Mouse (Mus musculus) kidney, adult 9 months (tissue): ENCODE data around the gene Tril.

Experiments
- DNase-seq: peaks from one replicate; pipeline ENCODE4 v3.0.0; 2022

Gene Tril

DNA sequence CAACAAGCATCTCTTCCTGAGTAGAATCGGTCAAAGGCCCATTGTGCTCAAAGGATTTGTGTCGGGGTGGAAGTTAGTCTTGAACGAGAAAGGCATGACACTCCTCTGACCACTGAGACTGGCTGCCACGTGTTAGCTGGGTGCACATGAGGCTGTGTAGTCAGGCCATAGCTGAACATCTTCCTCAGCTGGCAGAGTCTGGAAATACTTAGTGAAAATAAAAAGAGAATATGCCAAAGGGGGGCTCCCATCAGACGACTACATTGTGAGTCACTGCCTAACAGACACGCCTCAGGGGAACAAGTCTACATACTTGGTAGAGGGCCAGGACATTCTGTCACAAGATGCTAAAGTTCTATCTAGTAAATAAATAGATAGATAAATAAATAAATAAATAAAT lies 16.5 kb downstream of the Tril start:
- DNase-seq = no peak

DNA sequence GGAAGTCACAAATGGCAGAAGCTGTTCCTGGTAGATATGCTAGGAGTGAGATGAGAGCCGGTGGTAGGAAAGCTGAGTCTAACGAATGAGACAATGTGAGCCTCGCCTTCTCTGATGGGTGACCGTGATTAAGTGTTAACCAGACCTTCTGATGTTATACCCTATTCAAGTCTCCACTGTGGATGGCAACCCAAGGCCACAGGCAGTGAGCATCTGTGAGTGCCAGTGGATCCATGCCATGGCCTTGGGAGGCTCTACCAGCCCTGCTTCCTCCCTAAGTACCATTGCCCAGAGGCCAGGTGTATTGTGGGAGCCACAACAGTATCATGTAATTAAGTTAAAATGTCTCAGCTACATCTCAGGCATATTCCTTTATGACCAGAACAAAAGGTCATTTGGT lies 17.1 kb downstream of the Tril start:
- DNase-seq = no peak

DNA sequence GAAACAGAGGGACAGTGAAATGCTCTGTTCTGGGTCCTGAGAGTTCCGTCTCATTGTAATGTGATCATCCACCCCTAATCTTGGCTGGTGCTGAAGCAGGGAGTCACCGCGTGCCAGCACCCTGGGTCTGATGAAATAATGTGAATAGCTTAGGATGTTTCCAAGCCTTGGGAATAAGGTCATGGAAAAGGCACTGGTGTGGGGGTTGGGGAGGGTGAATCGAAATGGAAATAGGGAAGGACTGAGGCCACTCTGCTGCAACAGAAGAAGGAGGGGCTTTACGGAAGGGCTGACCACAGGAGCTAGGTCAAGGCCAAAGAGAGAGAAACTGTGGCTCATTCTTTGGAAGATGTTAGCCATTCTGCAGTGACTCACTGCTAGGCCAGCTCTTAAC lies 18.7 kb downstream of the Tril start:
- no peak for DNase-seq

DNA sequence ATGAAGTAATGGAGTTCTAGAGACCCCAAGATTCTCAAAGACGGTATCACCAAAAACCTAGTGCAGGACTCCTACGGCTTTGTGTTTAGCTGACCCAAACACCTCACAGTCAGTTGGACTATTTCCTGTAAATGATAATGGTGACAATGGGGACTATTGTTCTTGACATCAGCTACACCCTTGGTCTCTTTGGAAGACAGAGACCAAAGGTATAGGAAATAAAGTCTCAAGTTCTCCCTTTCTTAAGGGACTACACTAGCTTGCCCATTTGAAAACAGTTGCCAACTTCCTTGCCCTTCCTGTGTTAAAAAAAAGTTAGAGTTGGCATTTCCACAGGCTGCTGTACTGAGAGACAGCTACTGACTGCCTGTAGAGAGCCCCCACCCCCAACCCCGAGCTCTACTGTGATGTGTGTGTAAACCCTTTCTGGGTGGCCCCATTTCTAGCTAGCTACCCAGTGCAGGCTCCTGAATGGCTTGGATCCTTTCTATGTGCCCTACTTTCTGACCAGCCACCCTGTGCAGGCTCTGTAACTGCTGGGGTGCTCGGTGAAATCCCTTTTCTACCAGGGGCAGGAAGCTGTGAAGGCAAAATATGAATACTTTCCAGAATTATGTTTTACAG lies 19.2 kb downstream of the Tril start:
- DNase-seq = no peak

DNA sequence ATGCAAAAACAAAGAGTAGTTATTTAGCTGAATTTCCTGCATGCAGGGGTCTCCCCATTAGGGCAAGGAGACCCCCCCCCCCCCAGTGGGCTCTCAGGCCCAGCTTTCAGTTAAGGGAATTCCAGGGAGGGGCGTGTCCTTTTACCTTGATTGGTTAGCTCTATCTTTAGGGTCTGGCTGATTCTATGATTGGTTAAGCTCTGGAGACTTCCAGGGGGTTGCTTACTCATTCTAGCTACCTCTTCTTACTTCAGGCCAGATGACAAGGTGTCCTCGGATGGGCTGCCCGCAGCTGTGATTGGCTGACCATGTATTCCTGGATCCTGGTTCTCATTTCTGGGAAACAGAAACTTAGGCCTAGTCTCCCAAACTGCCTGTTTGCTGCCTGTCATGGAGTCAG lies 21.8 kb downstream of the Tril start:
- no peak for DNase-seq

DNA sequence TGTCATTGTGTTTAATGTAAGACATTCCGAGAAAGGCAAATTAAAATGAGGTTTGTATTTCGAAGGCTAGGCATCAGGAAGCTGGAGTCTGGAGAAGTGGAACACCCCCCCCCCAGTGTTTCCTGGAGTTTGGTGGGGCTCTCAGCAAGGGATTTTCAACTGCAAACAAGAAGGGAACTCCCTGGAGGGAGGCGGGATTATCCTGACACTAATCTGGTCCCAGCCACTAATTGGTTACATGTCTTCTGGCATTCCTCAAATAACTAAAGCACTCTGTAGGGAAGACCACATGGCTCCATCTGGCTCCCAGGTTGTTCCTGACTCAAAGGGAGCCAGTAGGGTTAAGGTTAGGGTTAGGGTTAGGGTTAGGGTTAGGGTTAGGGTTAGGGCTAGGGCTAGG lies 23.8 kb downstream of the Tril start:
- DNase-seq = no peak

DNA sequence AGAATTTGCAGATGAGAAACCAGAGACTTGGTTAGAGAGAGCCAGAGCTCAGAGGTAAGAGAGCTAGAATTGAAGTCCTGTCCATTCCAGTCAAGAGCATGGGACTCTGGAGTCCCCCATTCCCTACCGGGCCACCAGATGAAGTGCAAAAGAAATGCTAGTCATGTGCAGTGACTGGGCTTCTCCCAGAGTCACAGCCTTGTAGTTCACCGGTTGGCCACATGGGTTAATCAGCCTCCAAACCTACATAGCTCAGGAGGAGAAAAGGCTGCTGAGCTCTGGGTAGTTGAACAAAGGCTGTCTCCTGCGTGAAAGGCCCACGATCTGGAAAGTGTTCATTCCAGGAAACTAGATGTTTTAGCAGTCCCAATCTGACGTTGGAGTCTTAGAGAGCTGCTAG lies 24.8 kb downstream of the Tril start:
- DNase-seq = peak; percentile 49

DNA sequence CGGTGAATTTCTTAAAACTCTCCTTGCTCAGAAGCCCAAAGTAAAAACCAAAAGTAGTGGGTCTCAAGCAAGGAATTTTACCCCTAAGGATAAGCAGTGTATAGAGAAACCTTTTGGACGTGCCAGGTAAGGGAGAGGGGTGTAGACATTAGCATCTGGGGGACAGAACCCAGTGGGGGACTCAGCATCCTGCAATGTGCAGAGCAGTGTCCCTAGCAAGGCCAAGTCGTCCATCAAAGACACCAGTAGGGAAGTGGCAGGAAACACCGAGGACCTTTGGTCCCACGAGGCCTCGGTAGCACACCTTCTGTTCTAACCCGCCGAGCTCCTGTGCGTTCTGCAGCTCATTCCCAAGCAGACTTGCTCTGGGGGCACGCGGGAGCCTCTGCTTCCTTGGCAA lies 25.6 kb downstream of the Tril start:
- DNase-seq = no peak

DNA sequence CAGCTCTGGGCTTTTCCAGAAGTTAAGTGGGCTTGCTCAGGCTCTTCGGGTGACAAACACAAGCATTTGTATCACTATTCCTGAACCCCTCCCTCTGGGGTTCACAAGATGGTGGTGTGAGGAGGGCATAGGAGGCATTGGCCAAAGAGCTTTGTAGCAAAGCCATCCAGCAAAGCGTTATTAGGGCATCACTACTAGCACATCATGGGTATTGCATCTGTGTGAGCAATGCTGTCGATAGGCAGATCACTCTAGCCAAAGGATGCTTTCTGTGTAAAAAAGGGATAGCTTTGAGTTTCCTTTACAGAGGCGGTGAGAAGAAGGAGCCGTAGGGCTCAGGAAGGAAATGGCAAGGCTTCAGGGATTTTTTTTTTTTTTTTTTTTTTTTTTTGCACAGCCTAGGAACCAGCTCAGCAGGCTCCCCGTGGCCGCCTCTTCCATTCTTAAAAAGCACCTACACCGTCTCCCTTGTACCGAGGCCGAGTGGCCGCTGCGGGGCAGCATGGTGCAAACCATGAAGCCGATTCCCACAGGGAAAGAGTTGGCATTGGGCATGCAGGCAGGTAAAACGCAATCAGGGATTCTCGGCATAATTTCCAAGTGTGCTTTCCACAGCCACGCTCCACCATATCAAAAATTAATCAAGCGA lies 26.2 kb downstream of the Tril start:
- DNase-seq = peak; percentile 86

DNA sequence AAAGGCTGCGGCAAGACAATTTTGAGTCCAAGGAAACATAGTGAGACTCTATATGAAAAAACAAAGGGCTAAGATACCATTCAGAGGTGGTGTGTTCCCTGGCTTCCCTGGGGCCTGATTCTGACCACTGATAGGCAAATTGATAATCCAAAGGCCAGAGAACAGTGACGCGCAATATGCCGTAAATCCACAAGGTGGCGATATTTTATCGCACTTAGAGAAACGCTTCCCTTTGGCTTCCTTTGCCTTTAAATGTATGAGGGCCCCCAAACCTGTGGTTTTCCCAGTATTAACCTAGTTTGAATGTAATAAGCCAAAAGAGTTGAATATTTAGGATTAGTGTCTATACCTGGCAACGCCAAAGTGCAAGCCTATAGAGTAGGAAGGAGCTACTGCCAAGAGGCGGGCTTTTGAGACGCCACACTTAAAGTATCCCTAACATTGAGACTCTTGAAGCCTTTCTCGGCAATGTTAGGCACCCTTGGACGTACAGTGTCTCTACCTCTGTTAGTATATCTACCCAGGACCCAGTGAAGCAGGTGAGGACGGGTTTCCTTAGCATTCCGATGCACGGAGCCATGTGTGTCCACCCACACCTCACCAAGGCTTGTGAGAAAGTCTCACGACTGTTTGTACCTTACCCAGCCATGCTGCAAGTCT lies 37.6 kb downstream of the Tril start:
- peak; percentile 62 for DNase-seq

DNA sequence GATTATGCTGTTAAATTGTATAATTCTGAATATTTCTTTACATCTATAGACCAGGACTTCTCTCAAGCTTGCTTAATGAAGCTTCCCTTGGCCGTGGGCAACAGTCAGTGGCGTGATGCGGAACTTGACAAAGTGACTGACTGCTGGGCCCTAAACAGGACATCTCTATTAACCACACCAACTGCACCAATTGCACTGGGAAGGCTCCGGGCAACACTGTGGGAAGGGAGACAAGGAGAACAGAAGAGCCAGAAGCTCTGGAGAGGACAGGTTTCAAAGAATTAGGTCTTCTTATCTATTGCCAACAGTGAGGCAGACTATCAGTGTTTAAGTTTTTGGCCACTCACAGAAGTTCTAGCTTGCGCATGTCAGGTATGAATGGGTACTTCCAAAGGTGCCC lies 38.4 kb downstream of the Tril start:
- DNase-seq = no peak

DNA sequence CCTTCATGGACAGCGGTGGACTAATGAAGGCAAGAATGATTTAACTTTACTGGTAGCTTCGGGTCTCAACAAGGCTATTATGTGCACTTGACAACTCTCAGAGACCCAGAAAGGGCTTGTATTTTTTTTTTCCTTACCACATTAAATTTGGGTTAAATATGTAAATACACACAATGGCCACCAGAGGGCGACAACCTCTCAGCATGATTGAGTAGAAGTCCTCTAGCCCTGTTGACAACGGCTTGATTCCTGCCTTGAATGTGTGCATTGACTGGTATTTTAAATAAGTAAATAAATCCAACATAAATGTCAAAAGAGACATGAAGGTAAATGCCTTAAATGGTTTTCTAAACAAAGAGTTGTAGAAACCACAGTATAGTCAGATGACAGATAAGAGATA lies 39.5 kb downstream of the Tril start:
- peak; percentile 48 for DNase-seq

DNA sequence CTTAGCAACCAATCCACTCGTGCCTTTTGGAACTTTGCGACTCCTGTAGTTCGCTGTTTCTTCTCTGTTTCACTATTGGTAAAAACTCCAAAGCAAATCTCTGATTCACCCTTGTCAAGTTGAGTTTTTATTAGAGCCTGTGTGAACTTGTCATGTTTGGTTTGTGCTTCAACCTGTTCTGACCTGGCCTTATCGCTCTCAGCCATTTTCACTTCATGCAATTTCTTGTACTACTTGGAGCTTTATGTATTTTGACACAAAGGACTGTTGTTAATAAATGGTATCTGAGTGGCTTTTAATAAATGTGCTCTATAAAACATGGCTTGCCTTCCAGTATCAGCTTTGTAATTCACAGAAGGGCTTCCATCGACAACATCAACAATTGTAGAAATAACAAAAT lies 40.6 kb downstream of the Tril start:
- no peak for DNase-seq

DNA sequence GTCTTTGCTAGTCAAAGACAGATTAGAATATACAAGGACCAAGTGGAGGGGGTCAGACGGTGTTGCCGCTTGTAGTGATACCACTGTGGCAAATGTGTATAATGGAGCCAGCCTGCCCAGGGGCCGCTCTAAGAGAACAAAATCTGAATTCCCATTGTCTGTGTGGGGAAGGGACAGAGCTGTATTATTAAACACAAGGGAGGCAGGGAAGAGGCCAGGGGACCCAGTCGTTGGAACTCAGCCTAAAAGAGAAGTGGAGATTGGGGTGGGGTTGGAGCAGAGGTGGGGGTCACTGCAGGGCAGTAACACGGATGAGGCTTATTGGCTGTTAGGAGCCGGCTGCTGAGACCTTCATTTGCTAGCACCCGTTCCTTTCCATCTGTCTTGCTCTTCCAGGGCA lies 41.1 kb downstream of the Tril start:
- DNase-seq = no peak

DNA sequence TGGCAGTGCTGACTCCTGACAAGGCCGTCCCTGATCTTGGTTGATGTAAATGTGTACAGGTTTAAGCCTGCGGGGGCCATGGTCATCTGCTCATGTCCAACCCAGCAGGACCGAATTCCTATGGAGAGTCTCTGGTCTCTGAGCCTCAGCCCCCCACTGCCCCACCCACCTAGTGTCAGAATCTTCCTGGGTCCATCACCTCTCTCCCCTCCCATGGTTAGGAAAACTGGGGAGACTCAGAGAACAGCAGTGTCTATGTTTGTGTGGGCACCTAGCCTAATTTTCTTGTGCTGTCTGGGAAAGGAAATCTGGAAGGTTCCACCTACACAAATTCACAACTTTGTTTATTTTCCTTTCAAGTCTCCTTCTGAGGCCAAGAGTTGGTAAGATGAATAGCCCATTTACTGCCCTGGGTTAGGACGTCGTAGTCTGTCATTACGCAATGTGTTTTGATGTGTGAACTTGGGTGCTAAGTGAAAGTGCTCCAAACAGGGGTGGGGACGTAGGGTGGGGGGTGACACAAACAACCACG lies 42.1 kb downstream of the Tril start:
- DNase-seq = no peak

DNA sequence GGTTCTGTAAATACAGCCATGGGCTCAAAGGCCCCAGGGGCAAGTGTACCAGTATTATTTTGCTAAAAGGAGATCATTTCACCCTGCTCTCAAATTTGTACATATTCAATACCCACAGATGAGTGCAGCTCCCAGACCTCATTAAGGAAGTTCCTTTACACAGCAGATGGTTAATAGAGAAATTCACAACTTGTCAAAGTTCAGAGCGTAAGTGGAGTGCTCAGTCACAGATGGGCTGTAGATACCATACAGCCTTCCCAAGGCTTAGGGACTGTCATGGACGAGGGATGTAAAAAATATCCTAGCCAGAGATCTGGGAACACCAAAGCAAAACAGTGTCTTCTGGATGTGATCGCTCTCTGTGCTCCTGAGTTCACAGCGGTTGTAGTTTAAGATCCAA lies 52.4 kb downstream of the Tril start:
- no peak for DNase-seq

DNA sequence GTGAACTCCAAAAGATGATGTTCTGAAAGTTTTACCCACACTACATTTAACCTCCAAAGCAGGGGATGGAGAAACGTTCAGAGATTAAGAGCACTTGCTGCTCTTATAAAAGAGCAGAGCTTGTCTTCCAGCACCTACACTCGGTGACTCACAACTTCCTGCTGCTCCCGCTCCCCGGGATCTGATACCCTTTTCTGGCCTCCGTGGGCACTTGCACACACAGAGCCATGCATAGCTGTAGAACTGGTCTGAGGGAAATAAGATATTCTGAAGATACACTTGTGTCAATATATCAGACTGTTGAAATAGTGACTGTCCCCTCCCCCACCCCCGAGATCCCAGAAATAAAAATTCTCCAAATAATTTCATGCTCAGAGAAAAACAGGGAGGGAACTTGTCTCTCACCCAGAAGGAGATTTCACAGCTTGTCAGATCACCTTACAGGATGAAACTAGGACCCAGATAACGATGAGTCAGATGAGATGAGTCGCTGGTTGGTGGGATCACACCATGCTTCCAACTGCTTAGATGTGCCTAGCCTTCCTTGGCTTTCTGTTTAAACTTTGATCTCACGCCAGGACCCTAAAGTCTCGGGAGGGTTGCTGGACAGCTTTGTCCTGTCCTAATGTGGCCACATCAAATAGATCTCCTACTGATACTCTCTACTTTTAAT lies 54.3 kb downstream of the Tril start:
- DNase-seq = no peak

DNA sequence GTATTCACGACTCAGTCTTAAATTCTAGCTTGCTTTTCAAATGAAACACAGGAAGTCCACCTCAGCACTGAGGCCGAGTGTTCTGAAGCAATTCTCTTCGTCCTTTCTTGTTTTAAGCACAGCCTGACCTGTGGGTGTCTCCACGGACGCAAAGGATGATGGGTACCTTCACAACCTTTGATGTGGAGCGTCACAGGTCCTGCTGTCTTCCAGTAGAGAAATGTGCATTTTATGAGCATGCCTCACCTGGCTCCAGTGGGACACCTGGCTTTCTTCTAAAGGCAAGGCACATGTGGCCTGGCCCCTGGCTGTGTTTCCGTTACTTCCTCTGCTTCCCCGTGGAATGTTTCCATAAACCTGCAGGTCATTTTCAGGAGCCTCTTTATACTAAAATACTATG lies 54.9 kb downstream of the Tril start:
- no peak for DNase-seq
